Mouse (Mus musculus) E14TG2a.4 (cell line): ENCODE results near the gene Tcf15.

Experiments used
- CTCF ChIP-seq: conservative IDR thresholded peaks from 2 replicates; pipeline ENCODE4 v1.5.1; 2014; ENCODE audit warnings: low read length
- POU5F1 ChIP-seq: IDR thresholded peaks from 2 replicates; pipeline ENCODE4 v1.6.1; 2014; ENCODE audit warnings: low read length, borderline replicate concordance

DNA sequence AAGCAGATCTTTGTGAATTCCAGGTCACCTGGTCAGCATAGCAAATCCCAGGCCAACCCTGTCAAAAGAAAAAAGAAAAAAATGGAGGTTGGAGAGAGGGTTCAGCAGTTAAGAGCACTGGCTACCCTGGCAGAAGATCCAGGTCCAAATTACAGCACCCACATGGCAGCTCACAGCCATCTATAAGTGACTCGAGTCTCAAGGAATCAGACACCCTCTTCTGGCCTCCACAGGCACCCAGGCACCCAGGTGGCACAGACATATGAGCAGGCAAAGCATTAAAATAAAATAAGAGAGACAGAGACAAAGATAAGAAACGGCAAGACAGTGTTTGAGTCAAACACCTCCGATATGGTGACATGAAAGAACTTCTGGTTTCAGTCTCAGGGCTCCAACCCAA, 53.5 kb downstream of the Tcf15 start:
- TF ChIP-seq CTCF = no peak
- TF ChIP-seq POU5F1 = no peak
